Mouse (Mus musculus): ENCODE data around the gene Slc8b1. TPM values are rescaled to one million over a fixed set of nuclear protein-coding genes. Genes with fewer than 3 reads are reported as not detected.

Gene Slc8b1
- total and polyA plus RNA-seq, 3 experiments, result 2.7 to 5.9 TPM; not detected in 1

DNA sequence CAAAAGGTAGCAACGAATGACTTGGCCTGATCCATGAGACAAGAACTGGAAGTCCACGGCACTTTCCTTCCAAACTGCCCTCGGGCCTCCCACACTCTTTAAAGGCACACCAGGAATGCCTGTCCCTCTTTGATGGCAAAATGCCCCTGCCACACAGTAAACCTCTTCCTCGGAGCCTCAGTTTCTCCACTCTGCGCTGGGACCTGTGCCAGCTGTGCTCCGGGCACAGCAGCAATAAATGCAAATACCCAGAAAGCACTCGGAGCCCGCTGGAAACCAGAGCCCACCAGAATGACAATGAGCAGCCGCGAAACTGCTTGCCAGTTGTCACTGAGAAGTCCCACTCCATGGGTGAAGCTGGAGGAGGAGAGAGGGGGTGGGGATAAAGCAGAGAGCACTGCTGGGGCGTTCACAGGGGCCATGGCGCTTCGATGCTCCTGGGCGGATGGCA, 56.8 kb downstream of the Slc8b1 start:
- no peak overlapping the region for H3K4me3 ChIP-seq (ENCODE audit: control insufficient read depth in 1 of 2, insufficient read depth in 1 of 2, low read depth in 2 of 2, low read length in 2 of 2)
- H3K27ac ChIP-seq (ENCODE audit: control insufficient read depth, low read depth, low read length), result no peak overlapping the region
- no peak for TF ChIP-seq CHD2 (IDR thresholded peaks at IDR 0.05; ENCODE audit: low read length)
- TF ChIP-seq MAX (IDR thresholded peaks at IDR 0.05; ENCODE audit: low read length), result no peak
- no peak for TF ChIP-seq USF2 (IDR thresholded peaks at IDR 0.05; ENCODE audit: borderline replicate concordance in 1 of 2, insufficient read depth in 1 of 2, low read depth in 1 of 2, low read length in 2 of 2)
- TF ChIP-seq ZNF384 (IDR thresholded peaks at IDR 0.05; ENCODE audit: low read depth, low read length), result no peak
- TF ChIP-seq EP300 (IDR thresholded peaks at IDR 0.05; ENCODE audit: low read depth in 1 of 2, low read length in 2 of 2), result no peak
- no peak for TF ChIP-seq ELF1 (IDR thresholded peaks at IDR 0.05; ENCODE audit: low read depth, low read length)
- no peak for TF ChIP-seq JUND (IDR thresholded peaks at IDR 0.05; ENCODE audit: low read depth, low read length)
- TF ChIP-seq NELFE (IDR thresholded peaks at IDR 0.05; ENCODE audit: low read depth, low read length), result no peak
- no peak for TF ChIP-seq TBP (IDR thresholded peaks at IDR 0.05; ENCODE audit: low read depth, low read length)
- no peak for TF ChIP-seq KAT2A (conservative IDR thresholded peaks at IDR 0.05; ENCODE audit: low read depth, low read length)
- no peak for TF ChIP-seq ZMIZ1 (IDR thresholded peaks at IDR 0.05; ENCODE audit: low read depth, low read length)
- no peak for TF ChIP-seq MYB (IDR thresholded peaks at IDR 0.05; ENCODE audit: low read depth, low read length)
- TF ChIP-seq RCOR1 (IDR thresholded peaks at IDR 0.05; ENCODE audit: low read depth, low read length), result no peak
- no peak for TF ChIP-seq HCFC1 (IDR thresholded peaks at IDR 0.05; ENCODE audit: low read depth, low read length)
- TF ChIP-seq CHD1 (IDR thresholded peaks at IDR 0.05; ENCODE audit: low read depth, low read length), result no peak
- TF ChIP-seq TCF12 (IDR thresholded peaks at IDR 0.05; ENCODE audit: low read depth, low read length), result no peak
- no peak for TF ChIP-seq GATA1 (IDR thresholded peaks at IDR 0.05; ENCODE audit: low read depth, low read length)
- no peak for TF ChIP-seq MYC (IDR thresholded peaks at IDR 0.05; ENCODE audit: low read depth, low read length)
- no peak for TF ChIP-seq POLR2AphosphoS5 (IDR thresholded peaks at IDR 0.05; ENCODE audit: borderline replicate concordance, low read depth, low read length)
- no peak overlapping the region for H3K9ac ChIP-seq (ENCODE audit: control insufficient read depth, low read depth, low read length, poor library complexity, severe bottlenecking)
- H3K9me3 ChIP-seq (replicated peaks; ENCODE audit: insufficient read depth, low read length), result no peaks in the 10 kb centered on the region
- H3K79me2 ChIP-seq (ENCODE audit: control insufficient read depth, insufficient read depth, low read length, poor library complexity), result no peaks in the 10 kb centered on the region
- no peaks in the 10 kb centered on the region for H3K27me3 ChIP-seq (ENCODE audit: control insufficient read depth in 1 of 2, insufficient read depth in 2 of 2, low read length in 2 of 2)
- H3K4me1 ChIP-seq (ENCODE audit: control insufficient read depth in 1 of 2, insufficient read depth in 2 of 2, low read length in 2 of 2), result peaks cover 0 to 5% of the 10 kb centered on the region in 2 experiments; a peak in 2 of 4 replicates
- DNase-seq (ENCODE audit: low read depth, low spot score), result no peak
- H3K36me3 ChIP-seq (ENCODE audit: control insufficient read depth in 1 of 2, insufficient read depth in 2 of 2, low read length in 2 of 2), result 0 out of 4 replicates have a peak, but pooled peaks cover 0 to 3% of the 10 kb centered on the region in 2 experiments

DNA sequence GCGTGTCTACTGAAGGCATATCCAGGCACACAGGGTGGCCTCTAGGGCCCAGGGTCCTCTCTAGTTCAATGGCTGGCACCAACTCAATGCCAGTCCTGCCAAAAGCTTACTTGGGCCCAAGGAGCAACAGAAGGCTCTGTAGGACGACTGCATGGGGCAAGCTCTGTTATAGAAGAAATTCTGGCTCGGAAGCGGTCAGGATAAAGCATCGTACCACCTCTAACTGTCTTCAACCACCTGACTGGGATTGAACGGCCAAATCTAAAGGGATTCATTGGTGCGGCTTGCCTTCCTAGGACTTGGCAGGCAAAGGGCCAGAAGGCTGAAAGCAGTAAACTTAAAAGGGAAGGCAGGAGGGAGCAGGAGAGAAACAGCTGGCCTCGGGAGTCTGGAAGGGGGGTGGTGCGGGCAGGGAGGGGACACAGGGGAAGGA, 57.4 kb downstream of the Slc8b1 start:
- Histone ChIP-seq H3K27me3 (ENCODE audit: control insufficient read depth in 1 of 2, insufficient read depth in 2 of 2, low read length in 2 of 2) (no peaks in the 10 kb centered on the region), H3K9ac (ENCODE audit: control insufficient read depth, low read depth, low read length, poor library complexity, severe bottlenecking) (no peak overlapping the region), H3K36me3 (ENCODE audit: control insufficient read depth in 1 of 2, insufficient read depth in 2 of 2, low read length in 2 of 2) (peaks cover 0 to 3% of the 10 kb centered on the region in 2 experiments; a peak in 1 of 4 replicates), H3K9me3 (replicated peaks; ENCODE audit: insufficient read depth, low read length) (no peaks in the 10 kb centered on the region), H3K79me2 (ENCODE audit: control insufficient read depth, insufficient read depth, low read length, poor library complexity) (no peaks in the 10 kb centered on the region), H3K4me3 (ENCODE audit: control insufficient read depth in 1 of 2, insufficient read depth in 1 of 2, low read depth in 2 of 2, low read length in 2 of 2) (no peak overlapping the region), H3K27ac (ENCODE audit: control insufficient read depth, low read depth, low read length) (no peak overlapping the region), H3K4me1 (ENCODE audit: control insufficient read depth in 1 of 2, insufficient read depth in 2 of 2, low read length in 2 of 2) (peaks cover 0 to 5% of the 10 kb centered on the region in 2 experiments; a peak in 2 of 4 replicates)
- no peak for DNase-seq (ENCODE audit: low read depth, low spot score)
- TF ChIP-seq SMC3 (IDR thresholded peaks at IDR 0.05; ENCODE audit: low read depth, low read length) (no peak), RAD21 (IDR thresholded peaks at IDR 0.05; ENCODE audit: low read depth, low read length) (no peak)
